Comparison of ENCODE assay signal across 14 mouse cellular contexts in the genomic region with DNA sequence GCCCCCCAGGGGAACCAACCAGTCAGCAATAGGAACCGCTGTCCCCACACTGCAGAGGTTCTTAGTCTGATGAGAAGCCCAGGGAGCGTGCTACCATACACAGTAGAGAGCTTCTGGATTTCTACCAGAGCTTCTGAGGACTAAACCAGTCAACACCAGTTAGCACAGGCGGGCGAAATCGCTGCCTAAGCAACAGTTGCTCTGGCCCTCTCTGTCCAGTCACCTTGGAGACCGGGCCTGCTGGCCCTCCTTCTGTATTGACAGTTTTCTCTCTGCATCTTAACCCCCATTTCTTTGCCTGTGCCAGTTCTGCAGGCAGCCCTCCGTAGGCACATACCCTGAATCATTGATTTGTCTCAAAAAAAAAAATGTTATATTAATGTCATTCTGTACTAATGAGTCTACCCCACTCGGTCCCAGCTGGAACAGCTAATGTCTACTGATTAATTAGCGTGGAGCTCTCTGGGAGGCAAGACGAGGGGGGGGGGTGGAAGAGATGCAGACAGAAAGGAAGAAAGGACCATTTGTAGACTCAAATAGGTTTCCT. TPM values are rescaled to one million over a fixed set of nuclear protein-coding genes. Genes with fewer than 3 reads are reported as not detected.
A peak's percentile ranks its signal among the peaks of the same experiment; 100 is the strongest.
DNase-seq lines count a peak whose midpoint lies in the region; ATAC-seq lines count a peak whose summit lies in the region.
"Had no signal": no experiment of that assay in that cellular context is flagged by ENCODE, and none has a peak within 500 bp of the region (broad histone marks: within the 10 kb centered on the region; RNA-seq: fewer than 3 reads in every experiment).

No protein-coding gene starts in this region.

- no peak overlapping the region for H3K4me3 ChIP-seq in neural tube, embryonic 11.5 days (ENCODE audit: low read depth, low read length)
- H3K4me3 ChIP-seq in hindbrain, embryonic 12.5 days = no peak overlapping the region
- H3K4me3 ChIP-seq in neural tube, embryonic 15.5 days (replicated peaks) = no peak overlapping the region
- H3K4me3 ChIP-seq: embryonic facial prominence, embryonic 13.5 days had no signal

- no peaks in the 10 kb centered on the region for H3K9me3 ChIP-seq in neural tube, embryonic 11.5 days (ENCODE audit: control insufficient read depth, low read length)
- H3K9me3 ChIP-seq in hindbrain, embryonic 12.5 days (replicated peaks) = no peaks in the 10 kb centered on the region
- no peaks in the 10 kb centered on the region for H3K9me3 ChIP-seq in neural tube, embryonic 15.5 days (replicated peaks)
- H3K9me3 ChIP-seq: embryonic facial prominence, embryonic 13.5 days had no signal

- H3K9ac ChIP-seq in neural tube, embryonic 11.5 days (ENCODE audit: low read length) = no peak overlapping the region
- no peak overlapping the region for H3K9ac ChIP-seq in hindbrain, embryonic 12.5 days
- H3K9ac ChIP-seq in neural tube, embryonic 15.5 days (replicated peaks) = no peak overlapping the region
- H3K9ac ChIP-seq: embryonic facial prominence, embryonic 13.5 days had no signal

- DNase-seq in neural tube, embryonic 11.5 days (ENCODE audit: low spot score) = peak; percentile 10
- no peak for DNase-seq in neural tube, embryonic 10.5 days (ENCODE audit: extremely low spot score, low spot score)
- peak; percentile 35 to 47 for DNase-seq in layer of hippocampus, adult 18-20 months (ENCODE audit: low spot score in 2 of 2)
- DNase-seq in adrenal gland, postnatal 36 days = no peak
- DNase-seq in thymus, postnatal 36 days = no peak
- DNase-seq: cerebellum, adult 2 months; gastrocnemius, postnatal 25 days; heart, postnatal 14 days; lung, adult 18-20 months; thymus, postnatal 14 days had no signal

- WGBS in neural tube, embryonic 11.5 days = 79% methylated on average over 10 of the region's 10 CpGs
- 57% methylated on average over 10 of the region's 10 CpGs for WGBS in hindbrain, embryonic 12.5 days
- 46% methylated on average over 10 of the region's 10 CpGs for WGBS in neural tube, embryonic 15.5 days

- H3K27ac ChIP-seq in neural tube, embryonic 11.5 days (ENCODE audit: low read depth, low read length) = no peak overlapping the region
- H3K27ac ChIP-seq in hindbrain, embryonic 12.5 days = peak overlapping the region; percentile 62; the same call in 1 of the 2 replicates
- 0 out of 2 replicates have a peak overlapping the region, but pooled peaks have one; percentile 33 for H3K27ac ChIP-seq in neural tube, embryonic 15.5 days (replicated peaks)
- H3K27ac ChIP-seq: embryonic facial prominence, embryonic 13.5 days had no signal

- ATAC-seq in neural tube, embryonic 11.5 days (ENCODE audit: insufficient read depth, low FRiP score, low TSS enrichment) = no peak
- ATAC-seq in hindbrain, embryonic 12.5 days (ENCODE audit: low FRiP score) = peak; percentile 46
- peak; percentile 55; the same call in 1 of the 2 replicates for ATAC-seq in neural tube, embryonic 15.5 days (ENCODE audit: low FRiP score)
- no peak for ATAC-seq in cerebellum, adult (ENCODE audit: insufficient number of reproducible peaks, low FRiP score, low TSS enrichment)

- no peaks in the 10 kb centered on the region for H3K36me3 ChIP-seq in neural tube, embryonic 11.5 days (ENCODE audit: control insufficient read depth, insufficient read depth, low read length)
- H3K36me3 ChIP-seq in hindbrain, embryonic 12.5 days = no peaks in the 10 kb centered on the region
- no peaks in the 10 kb centered on the region for H3K36me3 ChIP-seq in neural tube, embryonic 15.5 days
- H3K36me3 ChIP-seq: embryonic facial prominence, embryonic 13.5 days had no signal

- H3K27me3 ChIP-seq in neural tube, embryonic 11.5 days (ENCODE audit: control insufficient read depth, insufficient read depth, low read length) = no peaks in the 10 kb centered on the region
- H3K27me3 ChIP-seq in hindbrain, embryonic 12.5 days = no peaks in the 10 kb centered on the region
- no peaks in the 10 kb centered on the region for H3K27me3 ChIP-seq in neural tube, embryonic 15.5 days (replicated peaks)
- H3K27me3 ChIP-seq: embryonic facial prominence, embryonic 13.5 days had no signal

- H3K4me1 ChIP-seq in neural tube, embryonic 11.5 days (ENCODE audit: control insufficient read depth, insufficient read depth, low read length) = no peaks in the 10 kb centered on the region
- H3K4me1 ChIP-seq in hindbrain, embryonic 12.5 days = peaks cover 13% of the 10 kb centered on the region
- H3K4me1 ChIP-seq in neural tube, embryonic 15.5 days = peaks cover 11% of the 10 kb centered on the region
- H3K4me1 ChIP-seq: embryonic facial prominence, embryonic 13.5 days had no signal

- H3K4me2 ChIP-seq in neural tube, embryonic 11.5 days (ENCODE audit: low read depth) = no peak overlapping the region
- no peak overlapping the region for H3K4me2 ChIP-seq in hindbrain, embryonic 12.5 days (replicated peaks)
- H3K4me2 ChIP-seq in neural tube, embryonic 15.5 days = no peak overlapping the region
- H3K4me2 ChIP-seq: embryonic facial prominence, embryonic 13.5 days had no signal

RNA-seq across cellular contexts. Expression of gene Cplx2, which starts 47.7 kb away (rescaled TPM):
- 11.2 and 11.7 TPM in 2 replicates for polyA plus RNA-seq in neural tube, embryonic 11.5 days (2014; fragmentation: Nextera tagmentation; extraction: Ambion mirVana)
- polyA plus RNA-seq in hindbrain, embryonic 12.5 days (2016; fragmentation: Nextera tagmentation; extraction: Ambion mirVana) = 12.5 and 13.8 TPM in 2 replicates
- 100 to 1,000 TPM; 963 to 982 TPM for total RNA-seq in layer of hippocampus, adult 18-20 months (2021)
- 19.8 and 20.0 TPM in 2 replicates for polyA plus RNA-seq in neural tube, embryonic 15.5 days (2015; fragmentation: Nextera tagmentation; extraction: Ambion mirVana)
- total RNA-seq in adrenal gland, postnatal 36 days (2021) = 10 to 100 TPM; 17.9 to 18.6 TPM

RNA-seq across cellular contexts. Expression of gene Thoc3, which starts 49.8 kb away (rescaled TPM):
- polyA plus RNA-seq in neural tube, embryonic 11.5 days (2014; fragmentation: Nextera tagmentation; extraction: Ambion mirVana) = 153 and 154 TPM in 2 replicates
- 123 and 128 TPM in 2 replicates for polyA plus RNA-seq in hindbrain, embryonic 12.5 days (2016; fragmentation: Nextera tagmentation; extraction: Ambion mirVana)
- total RNA-seq in layer of hippocampus, adult 18-20 months (2021) = 10 to 100 TPM; 27.9 to 41.2 TPM
- polyA plus RNA-seq in neural tube, embryonic 15.5 days (2015; fragmentation: Nextera tagmentation; extraction: Ambion mirVana) = 85.8 and 89.9 TPM in 2 replicates
- total RNA-seq in adrenal gland, postnatal 36 days (2021) = 10 to 100 TPM; 43.0 to 47.3 TPM

Comparison
In these comparisons a context has a peak if more than half of its experiments do, and no peak if none do; other contexts are left out.
1. ATAC-seq: peak in hindbrain, embryonic 12.5 days (single experiment) and neural tube, embryonic 15.5 days (single experiment); none in neural tube, embryonic 11.5 days (single experiment) and cerebellum, adult (single experiment).
2. DNase-seq: peak in neural tube, embryonic 11.5 days (single experiment) and layer of hippocampus, adult 18-20 months (2 of 2); none in neural tube, embryonic 10.5 days (single experiment), adrenal gland, postnatal 36 days (0 of 2) and thymus, postnatal 36 days (0 of 2).